Mouse (Mus musculus) spleen, adult 2 months (tissue): Measurements from ENCODE around the gene 2900026A02Rik. TPM values are rescaled to one million over a fixed set of nuclear protein-coding genes. Genes with fewer than 3 reads are reported as not detected.

Source experiments
- DNase-seq, 2 experiments: peaks; one replicate each; pipeline versions ENCODE4 v3.0.0 to v3.0.0-alpha.2; 2012 to 2021; ENCODE audit warnings: low spot score in 2 of 2, low read depth in 1 of 2
- H3K27ac ChIP-seq: fragments of 200-500 bp; 2 replicates; pipeline ENCODE4 v1.5.1; 2012; ENCODE audit warnings: low read length, inconsistent platforms; ENCODE audit not compliant: insufficient read depth
- H3K27me3 ChIP-seq: fragments of 200-500 bp; 2 replicates; pipeline ENCODE4 v1.6.1; 2012; ENCODE audit warnings: mild to moderate bottlenecking, moderate library complexity, low read length, inconsistent platforms; ENCODE audit not compliant: control insufficient read depth, insufficient read depth
- H3K36me3 ChIP-seq: fragments of 200-500 bp; 2 replicates; pipeline ENCODE4 v1.6.1; 2012; ENCODE audit warnings: mild to moderate bottlenecking, low read length, inconsistent platforms; ENCODE audit not compliant: control insufficient read depth, insufficient read depth
- H3K4me1 ChIP-seq: fragments of 200-500 bp; 2 replicates; pipeline ENCODE4 v1.6.1; 2011; ENCODE audit warnings: inconsistent platforms; ENCODE audit not compliant: control insufficient read depth, insufficient read depth, insufficient read length
- H3K4me3 ChIP-seq: fragments of 200-500 bp; 2 replicates; pipeline ENCODE4 v1.5.1; 2011; ENCODE audit warnings: mild to moderate bottlenecking, inconsistent platforms; ENCODE audit not compliant: insufficient read depth, insufficient read length; ENCODE audit errors: extremely low read depth
- CTCF ChIP-seq: fragments of 200-500 bp; IDR thresholded peaks from 2 replicates; pipeline ENCODE4 v1.5.1; 2011; ENCODE audit warnings: mild to moderate bottlenecking, inconsistent platforms; ENCODE audit not compliant: insufficient read depth, insufficient read length, insufficient replicate concordance; ENCODE audit errors: extremely low read depth
- POLR2A ChIP-seq: fragments of 200-500 bp; IDR thresholded peaks from 2 replicates; pipeline ENCODE4 v1.6.1; 2011; ENCODE audit warnings: low read depth, low read length, inconsistent platforms
- WGBS: fragments of 180-500 bp; shearing (Covaris S2); methylation state at CpG from one replicate; pipeline ENCODE4 v1.1.7; 2018; 5-methylcytosine and 5-hydroxymethylcytosine counted together
- polyA plus RNA-seq: library from polyadenylated mRNA; depleted of rRNA; stranded (reverse); fragments of >200 nt; gene quantifications from 2 replicates; pipeline ENCODE4 v1.2.3, GENCODE M21; 2012

Gene 2900026A02Rik
- polyA plus RNA-seq, 1 experiment, result 5.1 TPM

- no peaks in the 10 kb centered on the region for H3K36me3 ChIP-seq
- H3K27ac ChIP-seq, result no peak overlapping the region
- WGBS, result 75% methylated on average over 5 of the region's 5 CpGs
- no peaks in the 10 kb centered on the region for H3K27me3 ChIP-seq
- no peak for DNase-seq
- TF ChIP-seq POLR2A (no peak), CTCF (peak; percentile 42; the same call in 1 of the 2 replicates)
- H3K4me1 ChIP-seq, result no peaks in the 10 kb centered on the region
- H3K4me3 ChIP-seq, result no peak overlapping the region
These were observed 129.9 kb downstream of the 2900026A02Rik start for GRCm38 (mm10) chr5:113091162-113091561.

GRCm38 (mm10) chr5:113090750-113091149 lies 130.3 kb downstream of the 2900026A02Rik start:
- TF ChIP-seq POLR2A (no peak), CTCF (no peak)
- Histone ChIP-seq H3K27ac (no peak overlapping the region), H3K36me3 (no peaks in the 10 kb centered on the region), H3K4me3 (no peak overlapping the region), H3K27me3 (no peaks in the 10 kb centered on the region), H3K4me1 (no peaks in the 10 kb centered on the region)
- 82% methylated on average over 11 of the region's 11 CpGs for WGBS
- no peak for DNase-seq

- WGBS, result 93% methylated on average over 24 of the region's 24 CpGs
- no peak for TF ChIP-seq POLR2A
- no peak for TF ChIP-seq CTCF
- no peak for DNase-seq
- H3K27me3 ChIP-seq, result no peaks in the 10 kb centered on the region
- no peaks in the 10 kb centered on the region for H3K36me3 ChIP-seq
- H3K4me3 ChIP-seq, result no peak overlapping the region
- H3K4me1 ChIP-seq, result no peaks in the 10 kb centered on the region
- H3K27ac ChIP-seq, result no peak overlapping the region
These were observed 130.9 kb downstream of the 2900026A02Rik start for GRCm38 (mm10) chr5:113090077-113090690.

- 92% methylated on average over 2 of the region's 2 CpGs for WGBS
- no peak for TF ChIP-seq POLR2A
- no peak for TF ChIP-seq CTCF
- Histone ChIP-seq H3K4me1 (no peaks in the 10 kb centered on the region), H3K27ac (no peak overlapping the region), H3K36me3 (no peaks in the 10 kb centered on the region), H3K27me3 (no peaks in the 10 kb centered on the region), H3K4me3 (no peak overlapping the region)
- DNase-seq, result no peak
These were observed 133.6 kb downstream of the 2900026A02Rik start for GRCm38 (mm10) chr5:113087465-113087864.

GRCm38 (mm10) chr5:113086990-113087389 lies 134.0 kb downstream of the 2900026A02Rik start:
- H3K27me3 ChIP-seq, result no peaks in the 10 kb centered on the region
- no peak for TF ChIP-seq CTCF
- no peaks in the 10 kb centered on the region for H3K36me3 ChIP-seq
- H3K27ac ChIP-seq, result no peak overlapping the region
- 85% methylated on average over 4 of the region's 4 CpGs for WGBS
- H3K4me3 ChIP-seq, result no peak overlapping the region
- H3K4me1 ChIP-seq, result no peaks in the 10 kb centered on the region
- no peak for DNase-seq

- Histone ChIP-seq H3K36me3 (no peaks in the 10 kb centered on the region), H3K4me1 (no peaks in the 10 kb centered on the region), H3K27ac (no peak overlapping the region), H3K4me3 (no peak overlapping the region), H3K27me3 (no peaks in the 10 kb centered on the region)
- WGBS, result 90% methylated on average over 12 of the region's 12 CpGs
- DNase-seq, result no peak
- TF ChIP-seq POLR2A (no peak), CTCF (no peak)
These were observed 134.6 kb downstream of the 2900026A02Rik start for GRCm38 (mm10) chr5:113086439-113086838.

- TF ChIP-seq POLR2A (no peak), CTCF (no peak)
- Histone ChIP-seq H3K4me1 (no peaks in the 10 kb centered on the region), H3K4me3 (no peak overlapping the region), H3K27me3 (no peaks in the 10 kb centered on the region), H3K36me3 (no peaks in the 10 kb centered on the region), H3K27ac (no peak overlapping the region)
- DNase-seq, result no peak
- 74% methylated on average over 2 of the region's 2 CpGs for WGBS
These were observed 135.1 kb downstream of the 2900026A02Rik start for GRCm38 (mm10) chr5:113085931-113086330.
